Mouse (Mus musculus) hindbrain, postnatal 0 days (tissue): ENCODE data around the gene Mif. TPM values are rescaled to one million over a fixed set of nuclear protein-coding genes. Genes with fewer than 3 reads are reported as not detected.
A peak's percentile ranks its signal among the peaks of the same experiment; 100 is the strongest.

ENCODE experiments used
- ATAC-seq: fragments of 200-750 bp; cut with Nextera tagmentation; 2 replicates; pipeline ENCODE4 v1.8.0; 2017; ENCODE audit warnings: mild to moderate bottlenecking, moderate TSS enrichment, moderate library complexity
- DNase-seq: peaks from one replicate; pipeline ENCODE4 v3.0.0-alpha.2; 2015; ENCODE audit warnings: low spot score
- H3K27ac ChIP-seq: fragments of 300-500 bp; sonication (generic); 2 replicates; pipeline ENCODE4 v1.5.1; 2014; ENCODE audit warnings: mild to moderate bottlenecking
- H3K27me3 ChIP-seq: fragments of 300-500 bp; sonication (generic); 2 replicates; pipeline ENCODE4 v1.6.1; 2014; ENCODE audit warnings: low read length, mixed read lengths; ENCODE audit not compliant: insufficient read depth
- H3K36me3 ChIP-seq: fragments of 300-500 bp; sonication (generic); 2 replicates; pipeline ENCODE4 v1.6.1; 2014; ENCODE audit warnings: low read length, mixed read lengths; ENCODE audit not compliant: insufficient read depth
- H3K4me1 ChIP-seq: fragments of 300-500 bp; sonication (generic); 2 replicates; pipeline ENCODE4 v1.6.1; 2014; ENCODE audit warnings: antibody characterized with exemption, low read length, mixed read lengths; ENCODE audit not compliant: insufficient read depth
- H3K4me2 ChIP-seq: fragments of 300-500 bp; sonication (generic); 2 replicates; pipeline ENCODE4 v1.6.1; 2014; ENCODE audit warnings: low read depth, mild to moderate bottlenecking, low read length, moderate library complexity, mixed read lengths
- H3K4me3 ChIP-seq: fragments of 300-500 bp; sonication (generic); 2 replicates; pipeline ENCODE4 v1.5.1; 2014; ENCODE audit warnings: low read length
- H3K9ac ChIP-seq: fragments of 300-500 bp; sonication (generic); replicated peaks from 2 replicates; pipeline ENCODE4 v1.6.1; 2014; ENCODE audit warnings: mild to moderate bottlenecking, low read length, moderate library complexity, mixed read lengths
- H3K9me3 ChIP-seq: fragments of 300-500 bp; sonication (generic); 2 replicates; pipeline ENCODE4 v1.6.1; 2016; ENCODE audit warnings: low read length, mixed read lengths
- CTCF ChIP-seq: IDR thresholded peaks from 2 replicates; pipeline ENCODE4 v1.5.1; 2016; ENCODE audit warnings: antibody characterized with exemption, control low read depth, low read depth
- WGBS: fragments of 180-500 bp; shearing (Covaris S2); extraction: QIAGEN DNeasy Blood & Tissue Kit; methylation state at CpG from one replicate; pipeline ENCODE4 v1.1.7; 2014; 5-methylcytosine and 5-hydroxymethylcytosine counted together
- polyA plus RNA-seq: library from polyadenylated mRNA; unstranded; fragments of >200 nt; fragmentation: Nextera tagmentation; extraction: Ambion mirVana; gene quantifications from 2 replicates; pipeline ENCODE4 v1.2.1, GENCODE M21; 2015
- total RNA-seq: library from RNA; depleted of rRNA; stranded (reverse); fragments of >200 nt; gene quantifications from 2 replicates; pipeline ENCODE4 v1.2.3, GENCODE M21; 2014

Mif gene
- total and polyA plus RNA-seq, 2 experiments from 2014 or later: 1,072 to 1,891 TPM

GRCm38 (mm10) chr10:75872915-75873542 is 13.0 kb upstream of the Mif start:
- H3K9ac ChIP-seq: peak overlapping the region; percentile 28
- TF ChIP-seq CTCF: no peak

GRCm38 (mm10) chr10:75872025-75872914 is 12.2 kb upstream of the Mif start:
- 32% methylated on average over 10 of the region's 10 CpGs for WGBS
- DNase-seq (no peak), ATAC-seq (no peak; the same call in 1 of the 2 replicates)
- no peaks in the 10 kb centered on the region for H3K36me3 ChIP-seq
- peaks cover 10% of the 10 kb centered on the region for H3K4me1 ChIP-seq
- no peaks in the 10 kb centered on the region for H3K27me3 ChIP-seq
- peak overlapping the region; percentile 81 for H3K27ac ChIP-seq
- TF ChIP-seq CTCF: no peak
- H3K4me2 ChIP-seq: peak overlapping the region; percentile 50
- peak overlapping the region; percentile 25 for H3K4me3 ChIP-seq
- H3K9me3 ChIP-seq: no peaks in the 10 kb centered on the region
- peak overlapping the region; percentile 28; the same call in 1 of the 2 replicates for H3K9ac ChIP-seq

More at GRCm38 (mm10) chr10:75872915-75873542, 13.0 kb upstream of the Mif start:
- Histone ChIP-seq H3K9me3 (no peaks in the 10 kb centered on the region), H3K4me2 (peak overlapping the region; percentile 50), H3K4me1 (peaks cover 10% of the 10 kb centered on the region), H3K36me3 (no peaks in the 10 kb centered on the region), H3K27ac (peak overlapping the region; percentile 81), H3K27me3 (no peaks in the 10 kb centered on the region), H3K4me3 (peak overlapping the region; percentile 25)
- DNase-seq (peak; percentile 96), ATAC-seq (peak; percentile 99)
- WGBS: under 1% methylated on average over 11 of the region's 11 CpGs

GRCm38 (mm10) chr10:75861587-75861986 is 1.5 kb upstream of the Mif start:
- Histone ChIP-seq H3K27ac (no peak overlapping the region), H3K4me2 (no peak overlapping the region), H3K4me1 (0 out of 2 replicates have a peak, but pooled peaks cover 7% of the 10 kb centered on the region), H3K9ac (no peak overlapping the region), H3K4me3 (no peak overlapping the region), H3K9me3 (no peaks in the 10 kb centered on the region), H3K36me3 (peaks cover 5% of the 10 kb centered on the region), H3K27me3 (no peaks in the 10 kb centered on the region)
- TF ChIP-seq CTCF: no peak
- WGBS: 44% methylated on average over 5 of the region's 5 CpGs
- no peak for ATAC-seq
- DNase-seq: no peak

GRCm38 (mm10) chr10:75860746-75861145 is 706 bp upstream of the Mif start:
- DNase-seq (peak; percentile 27), ATAC-seq (no peak)
- Histone ChIP-seq H3K9me3 (no peaks in the 10 kb centered on the region), H3K4me3 (peak overlapping the region; percentile 57; the same call in 1 of the 2 replicates), H3K4me2 (peak overlapping the region; percentile 69), H3K27ac (peak overlapping the region; percentile 93), H3K4me1 (0 out of 2 replicates have a peak, but pooled peaks cover 7% of the 10 kb centered on the region), H3K36me3 (peaks cover 5% of the 10 kb centered on the region), H3K9ac (peak overlapping the region; percentile 79; the same call in 1 of the 2 replicates), H3K27me3 (no peaks in the 10 kb centered on the region)
- 19% methylated on average over 7 of the region's 7 CpGs for WGBS
- no peak for TF ChIP-seq CTCF

GRCm38 (mm10) chr10:75859107-75859746 is 813 bp downstream of the Mif start:
- Histone ChIP-seq H3K4me1 (0 out of 2 replicates have a peak, but pooled peaks cover 7% of the 10 kb centered on the region), H3K9me3 (no peaks in the 10 kb centered on the region), H3K36me3 (peaks cover 5% of the 10 kb centered on the region), H3K27ac (peak overlapping the region; percentile 93), H3K9ac (peak overlapping the region; percentile 79), H3K4me3 (peak overlapping the region; percentile 57), H3K27me3 (no peaks in the 10 kb centered on the region), H3K4me2 (peak overlapping the region; percentile 69)
- WGBS: 3% methylated on average over 26 of the region's 27 CpGs
- no peak for TF ChIP-seq CTCF
- DNase-seq (peak; percentile 78), ATAC-seq (peak; percentile 85)

- H3K4me3 ChIP-seq: no peak overlapping the region
- no peak for DNase-seq
- no peaks in the 10 kb centered on the region for H3K27me3 ChIP-seq
- no peak for TF ChIP-seq CTCF
- peaks cover 5% of the 10 kb centered on the region for H3K36me3 ChIP-seq
- no peak overlapping the region for H3K4me2 ChIP-seq
- no peaks in the 10 kb centered on the region for H3K9me3 ChIP-seq
- 81% methylated on average over 4 of the region's 4 CpGs for WGBS
- no peak for ATAC-seq
- H3K9ac ChIP-seq: no peak overlapping the region
- H3K27ac ChIP-seq: no peak overlapping the region
- H3K4me1 ChIP-seq: 0 out of 2 replicates have a peak, but pooled peaks cover 7% of the 10 kb centered on the region
These were observed 2.4 kb downstream of the Mif start for GRCm38 (mm10) chr10:75857598-75857997.
